Mouse (Mus musculus) MEL (cell line): ENCODE measurements at regions not wholly inside any gene's neighbourhood (a gene's known extent, or its start where the extent isn't known, plus 50 kb on each side); places are given as distances from the start of the nearest gene placed in this dataset.

Source experiments
- DNase-seq: peaks from one replicate; pipeline ENCODE4 v3.0.0; 2011; ENCODE audit warnings: low read depth, low spot score
- H3K27ac ChIP-seq: 2 replicates; pipeline ENCODE4 v1.5.1; 2012; ENCODE audit warnings: low read depth, mild to moderate bottlenecking, control low read depth, low read length, moderate library complexity; ENCODE audit not compliant: control insufficient read depth
- H3K27me3 ChIP-seq, 2 experiments: fragments of 150-350 bp in 1 of 2; sonication (generic) in 1 of 2; 2 replicates each; pipeline ENCODE4 v1.6.1; 2012; ENCODE audit warnings: low read length in 2 of 2, mild to moderate bottlenecking in 2 of 2, improper control_type of control experiment in 1 of 2, moderate library complexity in 1 of 2; ENCODE audit not compliant: insufficient read depth in 2 of 2, control insufficient read depth in 1 of 2
- H3K36me3 ChIP-seq, 2 experiments: 2 replicates each; pipeline ENCODE4 v1.6.1; 2012 to 2014; ENCODE audit warnings: low read length in 2 of 2, improper control_type of control experiment in 1 of 2, inconsistent platforms in 1 of 2, mild to moderate bottlenecking in 1 of 2; ENCODE audit not compliant: insufficient read depth in 2 of 2, control insufficient read depth in 1 of 2
- H3K4me1 ChIP-seq, 2 experiments: fragments of 150-350 bp in 1 of 2; sonication (generic) in 1 of 2; 2 replicates each; pipeline ENCODE4 v1.6.1; 2012; ENCODE audit warnings: low read length in 2 of 2, improper control_type of control experiment in 1 of 2, mild to moderate bottlenecking in 1 of 2; ENCODE audit not compliant: insufficient read depth in 2 of 2, control insufficient read depth in 1 of 2
- H3K4me3 ChIP-seq, 2 experiments: fragments of 150-350 bp in 1 of 2; sonication (generic) in 1 of 2; 2 replicates each; pipeline ENCODE4 v1.5.1; 2012; ENCODE audit warnings: low read depth in 2 of 2, low read length in 2 of 2, mild to moderate bottlenecking in 2 of 2, moderate library complexity in 2 of 2, control low read depth in 1 of 2, improper control_type of control experiment in 1 of 2; ENCODE audit not compliant: control insufficient read depth in 1 of 2, insufficient read depth in 1 of 2
- H3K79me2 ChIP-seq: 2 replicates; pipeline ENCODE4 v1.6.1; 2012; ENCODE audit warnings: mild to moderate bottlenecking, low read length, moderate library complexity; ENCODE audit not compliant: control insufficient read depth, poor library complexity, insufficient read depth
- H3K9ac ChIP-seq: 2 replicates; pipeline ENCODE4 v1.6.1; 2012; ENCODE audit warnings: low read depth, mild to moderate bottlenecking, control low read depth, low read length, moderate library complexity; ENCODE audit not compliant: control insufficient read depth, poor library complexity, severe bottlenecking
- H3K9me3 ChIP-seq: fragments of 150-350 bp; sonication (generic); replicated peaks from 2 replicates; pipeline ENCODE4 v1.6.1; 2012; ENCODE audit warnings: mild to moderate bottlenecking, low read length, improper control_type of control experiment, moderate library complexity; ENCODE audit not compliant: insufficient read depth
- CHD1 ChIP-seq: IDR thresholded peaks from 2 replicates; pipeline ENCODE4 v1.6.1; 2012; ENCODE audit warnings: low read depth, mild to moderate bottlenecking, inconsistent platforms, low read length, improper control_type of control experiment
- CTCF ChIP-seq, 3 experiments: IDR thresholded peaks in 2 of 3; conservative IDR thresholded peaks in 1 of 3; 2 replicates each; pipeline ENCODE4 v1.5.1; 2011 to 2012; ENCODE audit warnings: low read length in 3 of 3, low read depth in 2 of 3, mild to moderate bottlenecking in 2 of 3, improper control_type of control experiment in 1 of 3, inconsistent platforms in 1 of 3, mixed read lengths in 1 of 3, moderate library complexity in 1 of 3; ENCODE audit not compliant: control insufficient read depth in 1 of 3, insufficient read depth in 1 of 3, poor library complexity in 1 of 3, severe bottlenecking in 1 of 3
- E2F4 ChIP-seq: IDR thresholded peaks from 2 replicates; pipeline ENCODE4 v1.6.1; 2011; ENCODE audit warnings: low read depth, low read length, improper control_type of control experiment, borderline replicate concordance
- ELF1 ChIP-seq: IDR thresholded peaks from 2 replicates; pipeline ENCODE4 v1.6.1; 2014; ENCODE audit warnings: low read depth, mild to moderate bottlenecking, inconsistent platforms, low read length, improper control_type of control experiment, moderate library complexity
- EP300 ChIP-seq, 2 experiments: IDR thresholded peaks; 2 replicates each; pipeline ENCODE4 v1.6.1; 2011; ENCODE audit warnings: improper control_type of control experiment in 2 of 2, low read length in 2 of 2, low read depth in 1 of 2, mild to moderate bottlenecking in 1 of 2
- GABPA ChIP-seq: IDR thresholded peaks from 2 replicates; pipeline ENCODE4 v1.6.1; 2012; ENCODE audit warnings: low read depth, mild to moderate bottlenecking, inconsistent platforms, low read length, improper control_type of control experiment, moderate library complexity
- HCFC1 ChIP-seq: IDR thresholded peaks from 2 replicates; pipeline ENCODE4 v1.6.1; 2012; ENCODE audit warnings: low read depth, mild to moderate bottlenecking, inconsistent platforms, low read length, improper control_type of control experiment, moderate library complexity
- MAFK ChIP-seq: IDR thresholded peaks from 2 replicates; pipeline ENCODE4 v1.6.1; 2011; ENCODE audit warnings: low read depth, mild to moderate bottlenecking, low read length, improper control_type of control experiment, borderline replicate concordance
- MAX ChIP-seq: IDR thresholded peaks from 2 replicates; pipeline ENCODE4 v1.6.1; 2011; ENCODE audit warnings: low read length, improper control_type of control experiment
- MAZ ChIP-seq: IDR thresholded peaks from 2 replicates; pipeline ENCODE4 v1.6.1; 2012; ENCODE audit warnings: low read depth, mild to moderate bottlenecking, inconsistent platforms, low read length, improper control_type of control experiment
- MEF2A ChIP-seq: IDR thresholded peaks from 2 replicates; pipeline ENCODE4 v1.6.1; 2014; ENCODE audit warnings: low read depth, mild to moderate bottlenecking, inconsistent platforms, low read length, improper control_type of control experiment; ENCODE audit not compliant: poor library complexity, insufficient replicate concordance, severe bottlenecking; ENCODE audit errors: extremely low read depth
- MXI1 ChIP-seq: IDR thresholded peaks from 2 replicates; pipeline ENCODE4 v1.6.1; 2011; ENCODE audit warnings: mild to moderate bottlenecking, low read depth, low read length, improper control_type of control experiment
- POLR2AphosphoS2 ChIP-seq: IDR thresholded peaks from 2 replicates; pipeline ENCODE4 v1.6.1; 2011; ENCODE audit warnings: low read length, improper control_type of control experiment
- RAD21 ChIP-seq: IDR thresholded peaks from 2 replicates; pipeline ENCODE4 v1.6.1; 2011; ENCODE audit warnings: mild to moderate bottlenecking, low read depth, low read length, improper control_type of control experiment
- RCOR1 ChIP-seq: IDR thresholded peaks from 2 replicates; pipeline ENCODE4 v1.6.1; 2012; ENCODE audit warnings: low read depth, mild to moderate bottlenecking, inconsistent platforms, low read length, improper control_type of control experiment
- SMC3 ChIP-seq: IDR thresholded peaks from 2 replicates; pipeline ENCODE4 v1.6.1; 2011; ENCODE audit warnings: low read depth, low read length, improper control_type of control experiment
- TCF12 ChIP-seq: IDR thresholded peaks from 2 replicates; pipeline ENCODE4 v1.6.1; 2014; ENCODE audit warnings: low read depth, mild to moderate bottlenecking, inconsistent platforms, low read length, improper control_type of control experiment, moderate library complexity
- UBTF ChIP-seq: IDR thresholded peaks from 2 replicates; pipeline ENCODE4 v1.6.1; 2012; ENCODE audit warnings: low read depth, mild to moderate bottlenecking, inconsistent platforms, low read length, improper control_type of control experiment, moderate library complexity, borderline replicate concordance; ENCODE audit not compliant: insufficient read depth
- USF2 ChIP-seq, 2 experiments: IDR thresholded peaks; 2 replicates each; pipeline ENCODE4 v1.6.1; 2011 to 2012; ENCODE audit warnings: improper control_type of control experiment in 2 of 2, low read length in 2 of 2, borderline replicate concordance in 1 of 2, inconsistent platforms in 1 of 2, low read depth in 1 of 2, mild to moderate bottlenecking in 1 of 2; ENCODE audit not compliant: insufficient read depth in 1 of 2
- ZKSCAN1 ChIP-seq: IDR thresholded peaks from 2 replicates; pipeline ENCODE4 v1.6.1; 2012; ENCODE audit warnings: low read depth, mild to moderate bottlenecking, inconsistent platforms, low read length, improper control_type of control experiment, moderate library complexity
- ZMIZ1 ChIP-seq: IDR thresholded peaks from 2 replicates; pipeline ENCODE4 v1.6.1; 2012; ENCODE audit warnings: low read depth, mild to moderate bottlenecking, inconsistent platforms, low read length, improper control_type of control experiment, moderate library complexity
- ZNF384 ChIP-seq: IDR thresholded peaks from 2 replicates; pipeline ENCODE4 v1.6.1; 2012; ENCODE audit warnings: low read depth, mild to moderate bottlenecking, inconsistent platforms, low read length, improper control_type of control experiment

DNA sequence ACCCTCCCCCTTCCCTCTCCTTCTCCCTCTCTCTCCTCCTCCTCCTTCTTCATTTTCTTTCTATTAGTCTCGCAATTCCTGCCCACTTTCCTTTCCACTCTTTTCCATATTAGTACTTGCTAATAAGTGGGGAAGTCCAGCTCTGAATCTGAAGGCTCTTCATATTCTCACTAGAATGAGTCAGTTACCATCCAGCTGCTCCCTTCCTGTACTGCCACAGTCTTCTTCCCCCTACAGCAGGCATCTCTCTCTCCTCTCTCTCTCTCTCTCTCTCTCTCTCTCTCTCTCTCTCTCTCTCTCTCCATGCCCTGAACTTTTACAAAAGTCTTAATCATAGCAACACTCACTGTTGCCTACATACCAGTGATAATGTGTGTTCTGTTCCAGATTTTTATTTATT is 226.6 kb upstream of the Pter start:
- Histone ChIP-seq H3K27me3 (peaks cover 0 to 2% of the 10 kb centered on the region in 2 experiments; a peak in 2 of 4 replicates), H3K27ac (no peak overlapping the region), H3K79me2 (no peaks in the 10 kb centered on the region), H3K9ac (no peak overlapping the region), H3K36me3 (no peaks in the 10 kb centered on the region), H3K4me3 (no peak overlapping the region)
- no peak for DNase-seq
- no peak for TF ChIP-seq RAD21
- no peak for TF ChIP-seq EP300 (IDR thresholded peaks at IDR 0.05; ENCODE audit: low read depth in 1 of 2, low read length in 2 of 2)
- TF ChIP-seq UBTF, result no peak
- no peak for TF ChIP-seq MEF2A
- no peak for TF ChIP-seq TCF12
- TF ChIP-seq, all 39 proteins: peak for 0
- H3K9me3 ChIP-seq, result no peaks in the 10 kb centered on the region
- no peaks in the 10 kb centered on the region for H3K4me1 ChIP-seq

DNA sequence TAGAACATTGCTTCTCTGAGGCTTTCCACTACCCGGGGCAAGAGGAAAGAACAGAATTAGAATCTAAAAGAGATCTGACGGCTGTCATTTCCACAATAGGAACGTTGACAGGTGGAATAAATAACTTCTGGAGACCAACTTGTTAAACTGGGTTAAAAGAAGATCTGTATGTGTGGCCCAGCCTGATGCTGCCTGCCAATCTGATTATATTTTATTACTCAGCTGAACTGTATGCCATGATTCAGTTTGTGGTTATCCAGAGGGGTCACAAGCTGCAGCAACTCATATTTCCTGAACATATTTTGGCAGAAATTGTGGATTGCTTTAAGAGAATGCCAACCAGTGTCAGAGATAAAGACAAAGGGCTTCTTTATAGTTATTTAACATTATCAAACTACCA is 224.5 kb upstream of the Pter start:
- Histone ChIP-seq H3K27me3 (peaks cover 1 to 2% of the 10 kb centered on the region in 2 experiments; a peak in 2 of 4 replicates), H3K9me3 (no peaks in the 10 kb centered on the region), H3K79me2 (no peaks in the 10 kb centered on the region), H3K4me1 (no peaks in the 10 kb centered on the region)
- no peak for DNase-seq
- TF ChIP-seq SMC3, result no peak
- no peak for TF ChIP-seq EP300 (IDR thresholded peaks at IDR 0.05; ENCODE audit: low read depth in 1 of 2, low read length in 2 of 2)
- no peak for TF ChIP-seq MXI1
- TF ChIP-seq CHD1, result no peak
- TF ChIP-seq ZMIZ1, result no peak
- no peak for TF ChIP-seq ZNF384
- TF ChIP-seq USF2 (IDR thresholded peaks at IDR 0.05; ENCODE audit: borderline replicate concordance in 1 of 2, insufficient read depth in 1 of 2, low read depth in 1 of 2, low read length in 2 of 2), result no peak
- no peak for TF ChIP-seq MAX
- no peak for TF ChIP-seq E2F4
- no peak for TF ChIP-seq UBTF
- TF ChIP-seq MAFK, result no peak
- no peak for TF ChIP-seq ELF1
- TF ChIP-seq GABPA, result no peak
- TF ChIP-seq TCF12, result no peak
- no peak for TF ChIP-seq CTCF (IDR thresholded peaks at IDR 0.05 in 2 of 3, conservative IDR thresholded peaks at IDR 0.05 in 1 of 3; ENCODE audit: control insufficient read depth in 1 of 3, insufficient read depth in 1 of 3, low read depth in 2 of 3, low read length in 3 of 3, poor library complexity in 1 of 3, severe bottlenecking in 1 of 3)
- TF ChIP-seq POLR2AphosphoS2, result no peak
- no peak for TF ChIP-seq MAZ
- no peak for TF ChIP-seq ZKSCAN1
- TF ChIP-seq RCOR1, result no peak
- TF ChIP-seq HCFC1, result no peak
- TF ChIP-seq, all 39 proteins: peak for 0
- H3K4me3 ChIP-seq, result no peak overlapping the region
- H3K9ac ChIP-seq, result no peak overlapping the region
- no peak overlapping the region for H3K27ac ChIP-seq
- H3K36me3 ChIP-seq, result no peaks in the 10 kb centered on the region
